ENCODE assay signal across 17 mouse cellular contexts in genomic region chr10:70945076-70945475, GRCm38 (mm10).
"Had no signal": no experiment of that assay in that cellular context is flagged by ENCODE, and none has a peak within 500 bp of the region (broad histone marks: within the 10 kb centered on the region; RNA-seq: fewer than 3 reads in every experiment).

No protein-coding gene starts in this region.

- H3K9ac ChIP-seq: lung, embryonic 14.5 days; midbrain, embryonic 12.5 days; neural tube, embryonic 13.5 days; neural tube, embryonic 15.5 days; stomach, embryonic 15.5 days had no signal

- H3K4me2 ChIP-seq: lung, embryonic 14.5 days; midbrain, embryonic 12.5 days; neural tube, embryonic 13.5 days; neural tube, embryonic 15.5 days; stomach, embryonic 15.5 days had no signal

- H3K36me3 ChIP-seq: midbrain, embryonic 10.5 days; midbrain, embryonic 12.5 days; neural tube, embryonic 13.5 days; neural tube, embryonic 15.5 days had no signal

- H3K4me3 ChIP-seq: midbrain, embryonic 10.5 days; midbrain, embryonic 12.5 days; myocyte; neural tube, embryonic 13.5 days; neural tube, embryonic 15.5 days; stomach, embryonic 15.5 days had no signal

- ATAC-seq: midbrain, embryonic 16.5 days had no signal

- H3K27ac ChIP-seq: midbrain, embryonic 10.5 days; midbrain, embryonic 12.5 days; neural tube, embryonic 13.5 days; neural tube, embryonic 15.5 days; stomach, embryonic 15.5 days; stomach, postnatal 0 days had no signal

- DNase-seq: lung, adult 18-20 months; lung, embryonic 14.5 days; lung, postnatal 10 days; lung, postnatal 4 days; midbrain, embryonic 14.5 days; right cerebral cortex, postnatal 14 days; thymus, adult 2 months; thymus, postnatal 25 days; thymus, postnatal 4 days had no signal

- H3K9me3 ChIP-seq: midbrain, embryonic 10.5 days; midbrain, embryonic 12.5 days; neural tube, embryonic 13.5 days; neural tube, embryonic 15.5 days; stomach, embryonic 15.5 days had no signal

- H3K27me3 ChIP-seq: midbrain, embryonic 12.5 days; neural tube, embryonic 13.5 days; neural tube, embryonic 15.5 days; stomach, embryonic 15.5 days had no signal
